Mouse (Mus musculus): Measurements from ENCODE around the gene Vars2. TPM values are rescaled to one million over a fixed set of nuclear protein-coding genes. Genes with fewer than 3 reads are reported as not detected.

The Vars2 gene
- total RNA-seq, 1 experiment = 58.5 TPM

GRCm38 (mm10) chr17:35688347-35689175, 21.2 kb upstream of the Vars2 start:
- in situ Hi-C loops (cut with MboI; ENCODE audit: low sequenced_read_pairs in 2 of 2, unreplicated experiment in 2 of 2) = no loop called here
- H3K9me3 ChIP-seq (ENCODE audit: control insufficient read depth, insufficient read depth, low read depth, low read length) = no peaks in the 10 kb centered on the region
- H3K4me3 ChIP-seq (ENCODE audit: insufficient read depth in 1 of 2, low read depth in 1 of 2, low read length in 2 of 2, poor library complexity in 1 of 2, severe bottlenecking in 1 of 2) = peak overlapping the region in 1 of 2 experiments; percentile 24; a peak in 2 of 4 replicates

GRCm38 (mm10) chr17:35685061-35685460, 17.7 kb upstream of the Vars2 start:
- no peak for DNase-seq (ENCODE audit: low read depth, low spot score)
- H3K36me3 ChIP-seq (ENCODE audit: control insufficient read depth, insufficient read depth, low read length, poor library complexity, severe bottlenecking) = peaks cover 22% of the 10 kb centered on the region; the same call in 1 of the 2 replicates
- H3K9ac ChIP-seq (ENCODE audit: insufficient read depth, low read depth, low read length, poor library complexity, severe bottlenecking) = no peak overlapping the region
- H3K4me3 ChIP-seq (ENCODE audit: insufficient read depth in 1 of 2, low read depth in 1 of 2, low read length in 2 of 2, poor library complexity in 1 of 2, severe bottlenecking in 1 of 2) = no peak overlapping the region
- TF ChIP-seq CHD2 (IDR thresholded peaks at IDR 0.05; ENCODE audit: low read depth, low read length) (no peak), ZC3H11A (IDR thresholded peaks at IDR 0.05; ENCODE audit: borderline replicate concordance, low read depth, low read length) (no peak), HCFC1 (IDR thresholded peaks at IDR 0.05; ENCODE audit: borderline replicate concordance, insufficient read depth, low read length) (no peak), ZNF384 (IDR thresholded peaks at IDR 0.05; ENCODE audit: low read depth, low read length) (no peak), MAFK (IDR thresholded peaks at IDR 0.05; ENCODE audit: insufficient read depth, low read depth, low read length) (no peak)
- H3K4me1 ChIP-seq (ENCODE audit: control insufficient read depth in 2 of 2, insufficient read depth in 2 of 2, low read length in 2 of 2, poor library complexity in 1 of 2) = peaks cover 0 to 14% of the 10 kb centered on the region in 2 experiments; a peak in 2 of 4 replicates
- H3K27ac ChIP-seq (ENCODE audit: insufficient read depth, low read depth, low read length, poor library complexity, severe bottlenecking) = no peak overlapping the region
- in situ Hi-C loops (cut with MboI; ENCODE audit: low sequenced_read_pairs in 2 of 2, unreplicated experiment in 2 of 2) = no loop called here
- no peaks in the 10 kb centered on the region for H3K9me3 ChIP-seq (ENCODE audit: control insufficient read depth, insufficient read depth, low read depth, low read length)

More at GRCm38 (mm10) chr17:35688347-35689175, 21.2 kb upstream of the Vars2 start:
- Histone ChIP-seq H3K4me1 (ENCODE audit: control insufficient read depth in 2 of 2, insufficient read depth in 2 of 2, low read length in 2 of 2, poor library complexity in 1 of 2) (peaks cover 2 to 12% of the 10 kb centered on the region in 2 experiments; a peak in 3 of 4 replicates), H3K9ac (ENCODE audit: insufficient read depth, low read depth, low read length, poor library complexity, severe bottlenecking) (0 out of 2 replicates have a peak overlapping the region, but pooled peaks have one; percentile 29), H3K36me3 (ENCODE audit: control insufficient read depth, insufficient read depth, low read length, poor library complexity, severe bottlenecking) (peaks cover 18% of the 10 kb centered on the region; the same call in 1 of the 2 replicates), H3K27ac (ENCODE audit: insufficient read depth, low read depth, low read length, poor library complexity, severe bottlenecking) (no peak overlapping the region)
- TF ChIP-seq CHD2 (IDR thresholded peaks at IDR 0.05; ENCODE audit: low read depth, low read length) (no peak), ZNF384 (IDR thresholded peaks at IDR 0.05; ENCODE audit: low read depth, low read length) (no peak), HCFC1 (IDR thresholded peaks at IDR 0.05; ENCODE audit: borderline replicate concordance, insufficient read depth, low read length) (no peak), ZC3H11A (IDR thresholded peaks at IDR 0.05; ENCODE audit: borderline replicate concordance, low read depth, low read length) (no peak), MAFK (IDR thresholded peaks at IDR 0.05; ENCODE audit: insufficient read depth, low read depth, low read length) (no peak)
- no peak for DNase-seq (ENCODE audit: low read depth, low spot score)

- TF ChIP-seq CHD2 (IDR thresholded peaks at IDR 0.05; ENCODE audit: low read depth, low read length) (no peak), ZNF384 (IDR thresholded peaks at IDR 0.05; ENCODE audit: low read depth, low read length) (no peak), HCFC1 (IDR thresholded peaks at IDR 0.05; ENCODE audit: borderline replicate concordance, insufficient read depth, low read length) (no peak), ZC3H11A (IDR thresholded peaks at IDR 0.05; ENCODE audit: borderline replicate concordance, low read depth, low read length) (no peak), MAFK (IDR thresholded peaks at IDR 0.05; ENCODE audit: insufficient read depth, low read depth, low read length) (no peak)
- H3K36me3 ChIP-seq (ENCODE audit: control insufficient read depth, insufficient read depth, low read length, poor library complexity, severe bottlenecking) = peaks cover 9% of the 10 kb centered on the region; the same call in 1 of the 2 replicates
- H3K9ac ChIP-seq (ENCODE audit: insufficient read depth, low read depth, low read length, poor library complexity, severe bottlenecking) = peak overlapping the region; percentile 12
- H3K4me3 ChIP-seq (ENCODE audit: insufficient read depth in 1 of 2, low read depth in 1 of 2, low read length in 2 of 2, poor library complexity in 1 of 2, severe bottlenecking in 1 of 2) = peak overlapping the region; percentile 39 to 53
- DNase-seq (ENCODE audit: low read depth, low spot score) = no peak
- peaks cover 0 to 7% of the 10 kb centered on the region in 2 experiments; a peak in 2 of 4 replicates for H3K4me1 ChIP-seq (ENCODE audit: control insufficient read depth in 2 of 2, insufficient read depth in 2 of 2, low read length in 2 of 2, poor library complexity in 1 of 2)
- in situ Hi-C loops (cut with MboI; ENCODE audit: low sequenced_read_pairs in 2 of 2, unreplicated experiment in 2 of 2) = no loop called here
- H3K9me3 ChIP-seq (ENCODE audit: control insufficient read depth, insufficient read depth, low read depth, low read length) = no peaks in the 10 kb centered on the region
- no peak overlapping the region for H3K27ac ChIP-seq (ENCODE audit: insufficient read depth, low read depth, low read length, poor library complexity, severe bottlenecking)
Observed at GRCm38 (mm10) chr17:35681986-35682385, 14.6 kb upstream of the Vars2 start.

- no peak for DNase-seq (ENCODE audit: low read depth, low spot score)
- no peak for TF ChIP-seq MAFK (IDR thresholded peaks at IDR 0.05; ENCODE audit: insufficient read depth, low read depth, low read length)
- no peak for TF ChIP-seq ZC3H11A (IDR thresholded peaks at IDR 0.05; ENCODE audit: borderline replicate concordance, low read depth, low read length)
- TF ChIP-seq ZNF384 (IDR thresholded peaks at IDR 0.05; ENCODE audit: low read depth, low read length) = no peak
- no peak for TF ChIP-seq CHD2 (IDR thresholded peaks at IDR 0.05; ENCODE audit: low read depth, low read length)
- TF ChIP-seq HCFC1 (IDR thresholded peaks at IDR 0.05; ENCODE audit: borderline replicate concordance, insufficient read depth, low read length) = no peak
- H3K27ac ChIP-seq (ENCODE audit: insufficient read depth, low read depth, low read length, poor library complexity, severe bottlenecking) = no peak overlapping the region
- H3K9me3 ChIP-seq (ENCODE audit: control insufficient read depth, insufficient read depth, low read depth, low read length) = no peaks in the 10 kb centered on the region
- H3K36me3 ChIP-seq (ENCODE audit: control insufficient read depth, insufficient read depth, low read length, poor library complexity, severe bottlenecking) = peaks cover 9% of the 10 kb centered on the region; the same call in 1 of the 2 replicates
- in situ Hi-C loops (cut with MboI; ENCODE audit: low sequenced_read_pairs in 2 of 2, unreplicated experiment in 2 of 2) = no loop called here
- H3K4me1 ChIP-seq (ENCODE audit: control insufficient read depth in 2 of 2, insufficient read depth in 2 of 2, low read length in 2 of 2, poor library complexity in 1 of 2) = peaks cover 0 to 7% of the 10 kb centered on the region in 2 experiments; a peak in 2 of 4 replicates
- H3K4me3 ChIP-seq (ENCODE audit: insufficient read depth in 1 of 2, low read depth in 1 of 2, low read length in 2 of 2, poor library complexity in 1 of 2, severe bottlenecking in 1 of 2) = no peak overlapping the region
- no peak overlapping the region for H3K9ac ChIP-seq (ENCODE audit: insufficient read depth, low read depth, low read length, poor library complexity, severe bottlenecking)
Observed at GRCm38 (mm10) chr17:35680591-35680990, 13.2 kb upstream of the Vars2 start.

Measured in ES-E14 (cell line).